Mouse (Mus musculus) forebrain, postnatal 0 days (tissue): ENCODE data around the gene Mgam. TPM values are rescaled to one million over a fixed set of nuclear protein-coding genes. Genes with fewer than 3 reads are reported as not detected.

Experiments used
- ATAC-seq: fragments of 200-750 bp; cut with Nextera tagmentation; 2 replicates; pipeline ENCODE4 v1.8.0; 2017; ENCODE audit warnings: mild to moderate bottlenecking, moderate library complexity
- DNase-seq: peaks from one replicate; pipeline ENCODE4 v3.0.0-alpha.2; 2015
- H3K27ac ChIP-seq: fragments of 300-500 bp; sonication (generic); 2 replicates; pipeline ENCODE4 v1.5.1; 2014; ENCODE audit warnings: low read depth, mild to moderate bottlenecking, antibody characterized with exemption, low read length, moderate library complexity, mixed read lengths
- H3K27me3 ChIP-seq: fragments of 300-500 bp; sonication (generic); 2 replicates; pipeline ENCODE4 v1.6.1; 2014; ENCODE audit warnings: mild to moderate bottlenecking, low read length, mixed read lengths; ENCODE audit not compliant: insufficient read depth
- H3K36me3 ChIP-seq: fragments of 300-500 bp; sonication (generic); 2 replicates; pipeline ENCODE4 v1.6.1; 2014; ENCODE audit warnings: mild to moderate bottlenecking, moderate library complexity; ENCODE audit not compliant: insufficient read depth
- H3K4me1 ChIP-seq: fragments of 300-500 bp; sonication (generic); 2 replicates; pipeline ENCODE4 v1.6.1; 2014; ENCODE audit warnings: antibody characterized with exemption; ENCODE audit not compliant: insufficient read depth
- H3K4me2 ChIP-seq: fragments of 300-500 bp; sonication (generic); 2 replicates; pipeline ENCODE4 v1.6.1; 2014; ENCODE audit warnings: low read depth, mild to moderate bottlenecking, moderate library complexity
- H3K4me3 ChIP-seq: fragments of 300-500 bp; sonication (generic); 2 replicates; pipeline ENCODE4 v1.5.1; 2014; ENCODE audit warnings: low read depth, low read length, mixed read lengths
- H3K9ac ChIP-seq: fragments of 300-500 bp; sonication (generic); 2 replicates; pipeline ENCODE4 v1.6.1; 2014; ENCODE audit warnings: mild to moderate bottlenecking
- H3K9me3 ChIP-seq: fragments of 300-500 bp; sonication (generic); 2 replicates; pipeline ENCODE4 v1.6.1; 2016; ENCODE audit warnings: low read length
- CTCF ChIP-seq: sonication (generic); IDR thresholded peaks from 2 replicates; pipeline ENCODE4 v1.5.1; 2016; ENCODE audit warnings: antibody characterized with exemption, control low read depth, low read depth
- WGBS: fragments of 180-500 bp; shearing (Covaris S2); extraction: QIAGEN DNeasy Blood & Tissue Kit; methylation state at CpG from one replicate; pipeline ENCODE4 v1.1.7; 2014; 5-methylcytosine and 5-hydroxymethylcytosine counted together
- polyA plus RNA-seq: library from polyadenylated mRNA; unstranded; fragments of >200 nt; fragmentation: Nextera tagmentation; extraction: Ambion mirVana; gene quantifications from 2 replicates; pipeline ENCODE4 v1.2.1, GENCODE M21; 2015
- total RNA-seq: library from RNA; depleted of rRNA; stranded (reverse); fragments of >200 nt; gene quantifications from 2 replicates; pipeline ENCODE4 v1.2.3, GENCODE M21; 2014

The Mgam gene
- total and polyA plus RNA-seq, 2 experiments from 2014 or later: 0.05 to 0.62 TPM

GRCm38 (mm10) chr6:40610244-40610643 lies 18.4 kb upstream of the Mgam start:
- H3K27me3 ChIP-seq: no peaks in the 10 kb centered on the region
- no peaks in the 10 kb centered on the region for H3K9me3 ChIP-seq
- peak overlapping the region; percentile 15; the same call in 1 of the 2 replicates for H3K27ac ChIP-seq
- TF ChIP-seq CTCF: no peak
- no peaks in the 10 kb centered on the region for H3K4me1 ChIP-seq
- DNase-seq: peak; percentile 77
- WGBS: 24% methylated on average over 8 of the region's 8 CpGs
- no peak overlapping the region for H3K9ac ChIP-seq
- H3K4me3 ChIP-seq: no peak overlapping the region
- no peaks in the 10 kb centered on the region for H3K36me3 ChIP-seq
- no peak overlapping the region for H3K4me2 ChIP-seq
- ATAC-seq: peak; percentile 92

GRCm38 (mm10) chr6:40613260-40613852 lies 15.3 kb upstream of the Mgam start, which contains the start of gene Tas2r138:
Gene Tas2r138 (minus strand): TSS chr6:40613310.
- no peak for ATAC-seq
- WGBS: 91% methylated on average over 4 of the region's 4 CpGs
- no peak within 1 kb of the TSS for H3K9ac ChIP-seq
- no peak within 1 kb of the TSS for H3K4me2 ChIP-seq
- no peaks in the 10 kb centered on the region for H3K4me1 ChIP-seq
- H3K27ac ChIP-seq: no peak within 1 kb of the TSS
- H3K36me3 ChIP-seq: no peaks in the 10 kb centered on the region
- TF ChIP-seq CTCF: no peak
- no peak within 1 kb of the TSS for H3K4me3 ChIP-seq
- H3K27me3 ChIP-seq: no peaks in the 10 kb centered on the region
- no peak for DNase-seq
- no peaks in the 10 kb centered on the region for H3K9me3 ChIP-seq

- no peaks in the 10 kb centered on the region for H3K27me3 ChIP-seq
- H3K9ac ChIP-seq: no peak overlapping the region
- H3K4me2 ChIP-seq: no peak overlapping the region
- no peak overlapping the region for H3K27ac ChIP-seq
- ATAC-seq: peak; percentile 85
- peak; percentile 86 for DNase-seq
- WGBS: 11% methylated on average over 2 of the region's 2 CpGs
- no peaks in the 10 kb centered on the region for H3K36me3 ChIP-seq
- no peaks in the 10 kb centered on the region for H3K9me3 ChIP-seq
- TF ChIP-seq CTCF: peak; percentile 81
- H3K4me1 ChIP-seq: no peaks in the 10 kb centered on the region
- H3K4me3 ChIP-seq: no peak overlapping the region
These were observed 10.7 kb upstream of the Mgam start for GRCm38 (mm10) chr6:40617965-40618364.

GRCm38 (mm10) chr6:40626111-40626510 lies 2.5 kb upstream of the Mgam start:
- DNase-seq (no peak), ATAC-seq (no peak)
- 73% methylated on average over 1 of the region's 1 CpGs for WGBS
- H3K9ac ChIP-seq: no peak overlapping the region
- no peaks in the 10 kb centered on the region for H3K9me3 ChIP-seq
- TF ChIP-seq CTCF: no peak
- no peak overlapping the region for H3K4me2 ChIP-seq
- no peak overlapping the region for H3K4me3 ChIP-seq
- no peaks in the 10 kb centered on the region for H3K4me1 ChIP-seq
- H3K27ac ChIP-seq: no peak overlapping the region
- no peaks in the 10 kb centered on the region for H3K27me3 ChIP-seq
- no peaks in the 10 kb centered on the region for H3K36me3 ChIP-seq

- DNase-seq (no peak), ATAC-seq (no peak)
- no peak for TF ChIP-seq CTCF
- no peaks in the 10 kb centered on the region for H3K36me3 ChIP-seq
- H3K9me3 ChIP-seq: no peaks in the 10 kb centered on the region
- no peaks in the 10 kb centered on the region for H3K27me3 ChIP-seq
- no peaks in the 10 kb centered on the region for H3K4me1 ChIP-seq
- no peak overlapping the region for H3K4me3 ChIP-seq
- no peak overlapping the region for H3K27ac ChIP-seq
- no peak overlapping the region for H3K4me2 ChIP-seq
- H3K9ac ChIP-seq: no peak overlapping the region
- WGBS: 47% methylated on average over 1 of the region's 1 CpGs
These were observed 6.0 kb downstream of the Mgam start for GRCm38 (mm10) chr6:40634640-40635071.

DNA sequence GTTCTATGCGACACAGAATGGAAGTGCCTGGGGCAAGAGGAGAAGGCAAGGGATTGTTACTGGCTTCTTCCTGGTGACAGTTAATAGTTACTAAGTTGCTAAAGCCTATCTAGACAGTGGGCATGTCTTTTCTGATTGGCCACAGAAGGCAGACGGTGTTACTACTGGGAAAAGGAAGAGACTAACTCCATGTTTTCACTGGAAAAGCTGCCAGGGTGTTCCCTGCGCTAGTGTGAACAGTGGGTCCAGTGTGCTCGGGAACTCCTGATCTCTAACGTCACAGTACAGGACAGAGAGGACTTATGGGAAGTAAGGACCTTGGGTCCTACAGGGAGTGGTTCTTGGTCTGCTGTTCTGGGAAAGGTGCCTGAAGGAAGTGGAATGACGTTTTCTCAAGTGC lies 6.9 kb downstream of the Mgam start:
- no peak overlapping the region for H3K27ac ChIP-seq
- H3K27me3 ChIP-seq: no peaks in the 10 kb centered on the region
- H3K9me3 ChIP-seq: no peaks in the 10 kb centered on the region
- no peak for DNase-seq
- 83% methylated on average over 6 of the region's 6 CpGs for WGBS
- no peaks in the 10 kb centered on the region for H3K4me1 ChIP-seq
- H3K4me3 ChIP-seq: no peak overlapping the region
- no peak overlapping the region for H3K9ac ChIP-seq
- no peak for TF ChIP-seq CTCF
- no peak overlapping the region for H3K4me2 ChIP-seq
- ATAC-seq: no peak
- no peaks in the 10 kb centered on the region for H3K36me3 ChIP-seq

DNA sequence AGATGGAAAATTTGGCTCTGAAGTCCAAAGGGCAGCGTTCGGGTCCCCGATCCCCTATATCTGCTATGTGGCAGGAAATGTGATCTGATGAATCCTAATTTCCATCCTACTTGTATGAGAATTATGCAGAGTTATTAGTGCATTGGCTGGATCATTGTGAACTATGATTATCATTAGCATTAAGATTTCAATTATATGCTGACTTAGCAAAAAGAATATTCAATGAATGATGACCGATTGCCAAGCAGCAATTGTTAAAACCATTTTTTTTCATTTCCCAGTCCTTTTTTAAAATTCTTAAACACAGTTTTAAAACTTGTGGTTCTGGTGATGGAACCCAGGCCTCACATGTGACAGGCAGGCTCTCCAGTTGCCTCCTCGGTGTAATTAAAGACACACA lies 9.1 kb downstream of the Mgam start:
- Histone ChIP-seq H3K4me3 (no peak overlapping the region), H3K9me3 (no peaks in the 10 kb centered on the region), H3K9ac (no peak overlapping the region), H3K27ac (no peak overlapping the region), H3K36me3 (no peaks in the 10 kb centered on the region), H3K27me3 (no peaks in the 10 kb centered on the region), H3K4me2 (no peak overlapping the region), H3K4me1 (no peaks in the 10 kb centered on the region)
- TF ChIP-seq CTCF: no peak
- ATAC-seq: no peak
- 91% methylated on average over 5 of the region's 5 CpGs for WGBS
- no peak for DNase-seq
